Mouse (Mus musculus): ENCODE measurements around the gene F8. TPM values are rescaled to one million over a fixed set of nuclear protein-coding genes. Genes with fewer than 3 reads are reported as not detected.

The F8 gene
- 1.1 and 1.4 TPM in 2 replicates for polyA plus RNA-seq (2016; fragmentation: Nextera tagmentation; extraction: Ambion mirVana)

GRCm38 (mm10) chrX:75382195-75382771 is at the start of gene F8, which contains the start of gene Fundc2:
Gene F8, minus strand, starts transcription at chrX:75382615.
Gene Fundc2, plus strand, starts transcription at chrX:75382399.
- Histone ChIP-seq H3K36me3 (no peaks in the 10 kb centered on the region), H3K27me3 (ENCODE audit: low read depth, poor library complexity, severe bottlenecking) (no peaks in the 10 kb centered on the region), H3K9me3 (replicated peaks) (no peaks in the 10 kb centered on the region), H3K4me1 (no peaks in the 10 kb centered on the region), H3K4me3 (peak within 1 kb of the TSS; percentile 56), H3K27ac (replicated peaks) (peak within 1 kb of the TSS; percentile 85)
- DNase-seq (ENCODE audit: low spot score): peak; percentile 81
- WGBS: 25% methylated on average over 20 of the region's 25 CpGs

DNA sequence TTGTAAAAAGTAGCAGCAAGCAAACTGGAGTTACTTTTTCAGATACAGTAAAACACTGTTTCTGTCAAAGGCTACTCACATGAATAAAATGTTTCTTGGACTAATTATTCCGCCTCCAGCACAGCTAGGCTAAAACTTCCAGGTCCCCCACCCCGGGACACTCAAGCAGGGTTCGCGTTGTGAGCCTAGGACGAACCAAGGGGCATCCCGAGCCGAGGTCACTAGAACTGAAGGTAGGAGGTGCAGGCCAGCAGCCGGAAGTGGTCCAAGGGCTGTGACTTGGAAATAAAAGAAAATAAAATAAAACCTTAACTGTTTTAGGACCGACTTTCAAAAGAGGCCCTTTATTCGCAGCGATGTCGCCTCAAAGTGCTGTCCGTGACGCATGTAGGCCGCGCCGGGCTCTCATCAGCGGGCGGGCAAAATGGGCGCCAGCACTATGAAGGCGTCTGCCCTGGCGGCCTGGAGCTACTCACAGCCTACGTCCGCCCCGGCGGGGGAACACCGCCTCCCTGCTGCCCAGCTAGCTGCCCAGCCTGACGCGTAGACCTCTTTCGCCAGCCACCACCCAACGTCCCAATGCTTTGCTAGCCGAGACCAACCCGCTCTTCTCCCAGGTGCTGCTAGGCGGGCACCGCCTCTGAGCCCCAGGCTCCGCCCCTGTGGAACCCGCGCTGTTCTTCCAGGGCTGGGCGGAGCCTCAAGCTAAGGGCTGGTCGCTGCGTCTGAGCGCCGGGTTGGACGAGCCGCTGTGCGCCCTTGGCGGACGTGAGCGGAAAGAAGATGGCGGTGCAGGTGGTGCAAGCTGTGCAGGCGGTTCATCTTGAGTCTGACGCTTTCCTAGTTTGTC is 33.7 kb upstream of the F8 start, which contains the start of the genes Cmc4, Mtcp1 and Brcc3:
TSS of gene Cmc4 (minus strand) at position 649 of the 850 bp plus-strand sequence.
TSS of gene Mtcp1 (minus strand) at position 653 of the 850 bp plus-strand sequence.
TSS of gene Brcc3 (plus strand) at position 693 of the 850 bp plus-strand sequence.
- WGBS: 18% methylated on average over 49 of the region's 52 CpGs

GRCm38 (mm10) chrX:75409711-75410110 is 27.3 kb upstream of the F8 start:
- 97% methylated on average over 1 of the region's 1 CpGs for WGBS
- H3K36me3 ChIP-seq: no peaks in the 10 kb centered on the region
- peaks cover 2% of the 10 kb centered on the region; the same call in 1 of the 2 replicates for H3K4me1 ChIP-seq
- H3K4me3 ChIP-seq: no peak overlapping the region
- no peak overlapping the region for H3K27ac ChIP-seq (replicated peaks)
- no peaks in the 10 kb centered on the region for H3K27me3 ChIP-seq (ENCODE audit: low read depth, poor library complexity, severe bottlenecking)
- no peak for DNase-seq (ENCODE audit: low spot score)
- no peaks in the 10 kb centered on the region for H3K9me3 ChIP-seq (replicated peaks)

More for the DNA sequence above, 33.7 kb upstream of the F8 start, which contains the start of the genes Cmc4, Mtcp1 and Brcc3:
- Histone ChIP-seq H3K27ac (replicated peaks) (peak within 1 kb of the TSS; percentile 89), H3K27me3 (ENCODE audit: low read depth, poor library complexity, severe bottlenecking) (no peaks in the 10 kb centered on the region), H3K4me3 (peak within 1 kb of the TSS; percentile 61), H3K36me3 (0 out of 2 replicates have a peak, but pooled peaks cover 4% of the 10 kb centered on the region), H3K9me3 (replicated peaks) (0 out of 2 replicates have a peak, but pooled peaks cover 3% of the 10 kb centered on the region), H3K4me1 (peaks cover 5% of the 10 kb centered on the region; the same call in 1 of the 2 replicates)
- DNase-seq (ENCODE audit: low spot score): peak; percentile 85

DNA sequence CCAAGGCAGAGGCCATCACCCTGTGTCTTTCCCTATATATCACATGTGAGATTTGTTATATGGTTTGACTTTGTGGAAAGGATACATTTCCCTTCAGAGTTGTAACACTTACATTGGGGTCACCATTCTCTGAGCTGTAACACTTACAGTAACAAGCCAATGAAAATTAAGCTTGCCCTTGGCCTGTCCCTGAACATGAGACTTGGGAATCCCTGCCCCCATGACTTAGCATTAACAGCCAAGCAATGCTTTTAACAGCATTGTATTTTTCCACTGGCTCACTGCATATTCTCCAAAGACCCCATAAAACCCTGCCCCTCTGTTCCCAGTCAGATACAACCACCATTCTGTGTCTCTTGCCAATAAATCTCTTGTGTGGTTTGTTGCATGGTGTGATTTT is 20.9 kb upstream of the F8 start:
- H3K36me3 ChIP-seq: 0 out of 2 replicates have a peak, but pooled peaks cover 4% of the 10 kb centered on the region

GRCm38 (mm10) chrX:75402668-75403067 is 20.3 kb upstream of the F8 start:
- 0 out of 2 replicates have a peak, but pooled peaks cover 4% of the 10 kb centered on the region for H3K36me3 ChIP-seq
- 84% methylated on average over 2 of the region's 2 CpGs for WGBS
- H3K4me1 ChIP-seq: no peaks in the 10 kb centered on the region
- DNase-seq (ENCODE audit: low spot score): no peak
- no peak overlapping the region for H3K27ac ChIP-seq (replicated peaks)
- H3K4me3 ChIP-seq: no peak overlapping the region
- no peaks in the 10 kb centered on the region for H3K9me3 ChIP-seq (replicated peaks)
- H3K27me3 ChIP-seq (ENCODE audit: low read depth, poor library complexity, severe bottlenecking): no peaks in the 10 kb centered on the region

More for the DNA sequence above, 20.9 kb upstream of the F8 start:
- Histone ChIP-seq H3K27ac (replicated peaks) (no peak overlapping the region), H3K4me1 (no peaks in the 10 kb centered on the region), H3K27me3 (ENCODE audit: low read depth, poor library complexity, severe bottlenecking) (no peaks in the 10 kb centered on the region), H3K9me3 (replicated peaks) (no peaks in the 10 kb centered on the region), H3K4me3 (no peak overlapping the region)
- DNase-seq (ENCODE audit: low spot score): no peak

DNA sequence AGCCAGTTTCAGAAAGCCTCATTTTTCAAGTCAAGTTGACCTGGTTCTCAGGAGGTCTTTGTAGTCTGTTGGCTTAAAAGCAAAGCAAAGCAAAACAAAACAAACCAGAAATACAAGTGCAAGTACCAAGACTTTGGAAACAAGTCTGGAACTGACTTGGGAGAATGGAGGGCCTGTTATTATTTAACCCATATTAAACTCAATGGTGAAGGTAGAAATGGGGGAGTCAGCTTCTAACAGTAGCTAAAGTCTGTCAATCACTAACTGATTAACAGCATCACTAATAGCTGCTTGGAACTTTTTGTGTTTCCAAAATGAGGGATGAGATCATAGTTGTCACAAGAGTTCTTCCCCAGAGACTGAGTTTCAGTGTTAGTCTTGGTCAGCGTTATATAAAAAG is 17.1 kb upstream of the F8 start:
- Histone ChIP-seq H3K27ac (replicated peaks) (no peak overlapping the region), H3K4me1 (no peaks in the 10 kb centered on the region), H3K9me3 (replicated peaks) (no peaks in the 10 kb centered on the region), H3K27me3 (ENCODE audit: low read depth, poor library complexity, severe bottlenecking) (no peaks in the 10 kb centered on the region), H3K4me3 (no peak overlapping the region), H3K36me3 (0 out of 2 replicates have a peak, but pooled peaks cover 3% of the 10 kb centered on the region)
- WGBS: 93% methylated on average over 1 of the region's 1 CpGs
- no peak for DNase-seq (ENCODE audit: low spot score)

DNA sequence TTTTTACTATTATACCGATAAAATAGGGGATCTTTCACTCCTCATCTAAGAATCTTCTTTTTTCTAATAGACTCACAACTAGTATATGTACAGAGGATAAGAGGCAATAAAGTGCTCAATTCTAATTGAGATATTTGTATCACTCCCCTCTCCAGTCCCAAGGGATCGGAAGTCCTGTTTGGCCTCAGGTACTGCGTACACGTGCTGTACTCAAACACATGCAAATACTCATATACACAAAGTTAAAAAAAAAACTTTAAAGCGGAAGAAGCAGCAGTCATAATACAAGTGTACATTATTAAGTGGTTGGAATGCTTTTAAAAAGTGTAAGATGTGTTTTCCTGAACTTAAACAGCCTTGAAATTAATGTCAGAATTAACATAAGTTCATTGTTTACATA is 716 bp downstream of the F8 start:
- no peaks in the 10 kb centered on the region for H3K9me3 ChIP-seq (replicated peaks)
- peak overlapping the region; percentile 56 for H3K4me3 ChIP-seq
- no peaks in the 10 kb centered on the region for H3K27me3 ChIP-seq (ENCODE audit: low read depth, poor library complexity, severe bottlenecking)
- peak overlapping the region; percentile 85; the same call in 1 of the 2 replicates for H3K27ac ChIP-seq (replicated peaks)
- 75% methylated on average over 5 of the region's 5 CpGs for WGBS
- no peaks in the 10 kb centered on the region for H3K36me3 ChIP-seq
- no peak for DNase-seq (ENCODE audit: low spot score)
- H3K4me1 ChIP-seq: no peaks in the 10 kb centered on the region

GRCm38 (mm10) chrX:75381176-75381575 is 1.2 kb downstream of the F8 start:
- Histone ChIP-seq H3K4me1 (no peaks in the 10 kb centered on the region), H3K27me3 (ENCODE audit: low read depth, poor library complexity, severe bottlenecking) (no peaks in the 10 kb centered on the region), H3K4me3 (no peak overlapping the region), H3K9me3 (replicated peaks) (no peaks in the 10 kb centered on the region), H3K27ac (replicated peaks) (no peak overlapping the region), H3K36me3 (no peaks in the 10 kb centered on the region)
- DNase-seq (ENCODE audit: low spot score): no peak
- 91% methylated on average over 1 of the region's 1 CpGs for WGBS

GRCm38 (mm10) chrX:75376815-75377214 is 5.6 kb downstream of the F8 start:
- Histone ChIP-seq H3K4me3 (no peak overlapping the region), H3K4me1 (no peaks in the 10 kb centered on the region), H3K36me3 (no peaks in the 10 kb centered on the region), H3K9me3 (replicated peaks) (no peaks in the 10 kb centered on the region), H3K27ac (replicated peaks) (no peak overlapping the region), H3K27me3 (ENCODE audit: low read depth, poor library complexity, severe bottlenecking) (no peaks in the 10 kb centered on the region)
- DNase-seq (ENCODE audit: low spot score): no peak

DNA sequence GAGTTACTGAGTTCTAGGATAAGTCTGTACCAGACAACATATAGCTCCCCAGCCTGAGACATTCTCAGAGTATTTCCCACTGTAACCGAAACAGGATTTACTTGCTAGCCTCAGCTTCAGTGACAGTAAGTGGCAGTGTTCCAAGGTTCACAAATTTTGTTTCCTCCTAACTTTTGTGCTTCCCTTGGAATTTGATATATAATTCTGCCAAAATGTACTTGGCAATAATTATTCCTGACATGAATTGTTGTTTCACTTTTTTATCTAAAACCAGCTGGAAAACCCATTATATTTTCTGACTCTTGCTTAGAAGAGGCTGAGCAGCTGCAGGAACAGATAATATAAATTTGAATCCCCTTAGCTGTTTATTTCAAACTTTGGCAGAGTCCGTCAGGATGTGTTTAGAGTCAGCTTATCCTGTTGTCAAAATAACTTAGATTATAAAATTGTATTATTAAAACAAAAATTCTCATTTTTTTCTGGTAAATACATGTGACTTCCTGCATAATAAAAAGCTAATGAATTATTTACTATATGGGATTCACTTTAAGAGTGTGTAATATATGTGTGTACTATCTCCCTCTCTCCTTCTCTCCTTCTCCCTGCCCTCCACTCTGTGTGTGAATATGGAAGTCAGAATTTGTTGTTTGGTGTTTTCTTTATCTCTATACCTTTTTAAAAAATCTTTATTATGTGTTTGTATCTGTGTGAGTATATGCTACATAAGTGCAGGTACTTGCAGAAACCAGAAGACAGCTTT is 9.6 kb downstream of the F8 start:
- Histone ChIP-seq H3K4me1 (no peaks in the 10 kb centered on the region), H3K36me3 (no peaks in the 10 kb centered on the region), H3K27ac (replicated peaks) (no peak overlapping the region), H3K4me3 (no peak overlapping the region), H3K9me3 (replicated peaks) (no peaks in the 10 kb centered on the region), H3K27me3 (ENCODE audit: low read depth, poor library complexity, severe bottlenecking) (no peaks in the 10 kb centered on the region)
- 96% methylated on average over 2 of the region's 2 CpGs for WGBS
- DNase-seq (ENCODE audit: low spot score): no peak

GRCm38 (mm10) chrX:75370197-75370596 is 12.2 kb downstream of the F8 start:
- Histone ChIP-seq H3K4me1 (no peaks in the 10 kb centered on the region), H3K27me3 (ENCODE audit: low read depth, poor library complexity, severe bottlenecking) (no peaks in the 10 kb centered on the region), H3K27ac (replicated peaks) (no peak overlapping the region), H3K9me3 (replicated peaks) (no peaks in the 10 kb centered on the region), H3K4me3 (no peak overlapping the region), H3K36me3 (no peaks in the 10 kb centered on the region)
- no peak for DNase-seq (ENCODE audit: low spot score)

DNA sequence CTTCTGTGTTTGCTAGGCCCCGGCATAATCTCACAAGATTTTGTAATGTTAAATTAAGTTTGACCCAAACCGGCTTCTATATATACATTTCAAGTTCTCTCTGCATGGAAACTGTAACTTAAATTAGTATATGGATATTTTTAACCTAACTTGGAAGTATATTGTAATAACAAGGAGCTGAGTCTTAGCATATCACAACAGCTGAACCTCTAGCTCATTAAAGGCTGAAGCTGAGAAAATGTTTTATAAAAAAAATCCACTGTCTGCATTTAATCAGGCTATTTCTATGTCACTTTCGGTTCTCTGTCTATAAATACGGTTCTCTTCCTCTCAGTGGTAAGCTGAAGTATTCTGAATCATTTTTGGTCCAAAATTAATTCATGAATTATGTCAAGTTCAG is 58.9 kb downstream of the F8 start:
- no peak for DNase-seq (ENCODE audit: low spot score)
- Histone ChIP-seq H3K27ac (replicated peaks) (no peak overlapping the region), H3K27me3 (ENCODE audit: low read depth, poor library complexity, severe bottlenecking) (no peaks in the 10 kb centered on the region), H3K9me3 (replicated peaks) (no peaks in the 10 kb centered on the region), H3K4me1 (no peaks in the 10 kb centered on the region), H3K4me3 (no peak overlapping the region), H3K36me3 (no peaks in the 10 kb centered on the region)
- WGBS: 87% methylated on average over 4 of the region's 4 CpGs

Data from midbrain, embryonic 10.5 days (tissue).